Mouse (Mus musculus) stomach, postnatal 0 days (tissue): ENCODE results near the gene Yipf1. TPM values are rescaled to one million over a fixed set of nuclear protein-coding genes. Genes with fewer than 3 reads are reported as not detected.

ENCODE experiments used
- ATAC-seq: fragments of 200-750 bp; cut with Nextera tagmentation; 2 replicates; pipeline ENCODE4 v1.8.0; 2017; ENCODE audit not compliant: low FRiP score, low TSS enrichment
- DNase-seq: peaks from one replicate; pipeline ENCODE4 v3.0.0-alpha.2; 2016; ENCODE audit warnings: low spot score
- H3K27ac ChIP-seq: fragments of 300-500 bp; sonication (generic); replicated peaks from 2 replicates; pipeline ENCODE4 v1.5.1; 2014; ENCODE audit warnings: mild to moderate bottlenecking, control low read depth
- H3K27me3 ChIP-seq: fragments of 300-500 bp; sonication (generic); 2 replicates; pipeline ENCODE4 v1.6.1; 2014; ENCODE audit warnings: low read length; ENCODE audit not compliant: control insufficient read depth, insufficient read depth
- H3K36me3 ChIP-seq: fragments of 300-500 bp; sonication (generic); 2 replicates; pipeline ENCODE4 v1.6.1; 2014; ENCODE audit warnings: low read length, mixed read lengths; ENCODE audit not compliant: control insufficient read depth, insufficient read depth
- H3K4me1 ChIP-seq: fragments of 300-500 bp; sonication (generic); replicated peaks from 2 replicates; pipeline ENCODE4 v1.6.1; 2014; ENCODE audit warnings: antibody characterized with exemption; ENCODE audit not compliant: control insufficient read depth, insufficient read depth
- H3K4me2 ChIP-seq: fragments of 300-500 bp; sonication (generic); replicated peaks from 2 replicates; pipeline ENCODE4 v1.6.1; 2014; ENCODE audit warnings: low read depth, mild to moderate bottlenecking, control low read depth, moderate library complexity
- H3K4me3 ChIP-seq: fragments of 300-500 bp; sonication (generic); 2 replicates; pipeline ENCODE4 v1.5.1; 2014; ENCODE audit warnings: low read depth, low read length, control low read depth
- H3K9ac ChIP-seq: fragments of 300-500 bp; sonication (generic); 2 replicates; pipeline ENCODE4 v1.6.1; 2014; ENCODE audit warnings: mild to moderate bottlenecking, low read length, control low read depth, mixed read lengths
- H3K9me3 ChIP-seq: fragments of 300-500 bp; sonication (generic); 2 replicates; pipeline ENCODE4 v1.6.1; 2016; ENCODE audit warnings: low read length; ENCODE audit not compliant: control insufficient read depth
- CTCF ChIP-seq: IDR thresholded peaks from 2 replicates; pipeline ENCODE4 v1.5.1; 2016; ENCODE audit warnings: antibody characterized with exemption, low read depth, mild to moderate bottlenecking, moderate library complexity
- EP300 ChIP-seq: optimal IDR thresholded peaks from 2 replicates; pipeline ENCODE3; 2016; ENCODE audit warnings: antibody characterized with exemption
- WGBS: fragments of 180-500 bp; shearing (Covaris S2); extraction: QIAGEN DNeasy Blood & Tissue Kit; methylation state at CpG from one replicate; pipeline ENCODE4 v1.1.7; 2014; 5-methylcytosine and 5-hydroxymethylcytosine counted together
- polyA plus RNA-seq: library from polyadenylated mRNA; unstranded; fragments of >200 nt; fragmentation: Nextera tagmentation; extraction: Ambion mirVana; gene quantifications from 2 replicates; pipeline ENCODE4 v1.2.1, GENCODE M21; 2015

Yipf1 gene
- 67.9 and 68.8 TPM in 2 replicates for polyA plus RNA-seq

GRCm38 (mm10) chr4:107313690-107314478, at the start of gene Yipf1:
Yipf1 (plus strand) TSS chr4:107314363.
- Histone ChIP-seq H3K36me3 (peaks cover 3% of the 10 kb centered on the region; the same call in 1 of the 2 replicates), H3K27ac (peak within 1 kb of the TSS; percentile 63), H3K27me3 (no peaks in the 10 kb centered on the region), H3K4me2 (peak within 1 kb of the TSS; percentile 78), H3K4me1 (0 out of 2 replicates have a peak, but pooled peaks cover 3% of the 10 kb centered on the region), H3K4me3 (peak within 1 kb of the TSS; percentile 65), H3K9me3 (no peaks in the 10 kb centered on the region), H3K9ac (peak within 1 kb of the TSS; percentile 64)
- under 1% methylated on average over 29 of the region's 29 CpGs for WGBS
- ATAC-seq (peak; percentile 92), DNase-seq (peak; percentile 92)
- TF ChIP-seq EP300 (no peak), CTCF (peak; percentile 62)

- H3K9ac ChIP-seq: no peak overlapping the region
Observed at GRCm38 (mm10) chr4:107273683-107274082, 40.5 kb upstream of the Yipf1 start.

DNA sequence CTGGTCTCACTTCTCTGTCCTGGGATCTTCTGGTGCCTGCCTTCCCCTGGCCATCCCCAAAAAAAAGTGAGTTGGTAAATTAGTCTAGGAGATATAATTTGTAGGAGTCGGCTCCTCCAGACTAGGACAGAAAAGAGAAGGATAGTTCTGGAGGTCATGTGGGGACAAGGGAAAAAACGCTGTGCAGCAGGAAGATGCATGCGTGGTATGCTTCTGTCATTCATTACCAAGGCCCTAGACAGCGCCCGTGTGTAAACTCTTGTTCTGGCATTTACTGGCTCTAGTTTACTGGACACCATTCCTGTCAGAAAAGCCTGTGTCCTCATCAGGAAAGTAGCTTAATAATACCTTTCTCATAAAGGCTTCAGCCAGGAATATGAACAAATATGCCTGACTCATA, 39.7 kb upstream of the Yipf1 start:
- Histone ChIP-seq H3K4me3 (no peak overlapping the region), H3K27ac (no peak overlapping the region), H3K27me3 (no peaks in the 10 kb centered on the region), H3K4me2 (no peak overlapping the region), H3K9me3 (no peaks in the 10 kb centered on the region), H3K4me1 (no peaks in the 10 kb centered on the region), H3K36me3 (no peaks in the 10 kb centered on the region), H3K9ac (no peak overlapping the region)
- no peak for DNase-seq
- ATAC-seq: no peak
- WGBS: 61% methylated on average over 5 of the region's 5 CpGs
- TF ChIP-seq EP300 (no peak), CTCF (no peak)

More at GRCm38 (mm10) chr4:107273683-107274082, 40.5 kb upstream of the Yipf1 start:
- no peaks in the 10 kb centered on the region for H3K36me3 ChIP-seq
- 73% methylated on average over 4 of the region's 4 CpGs for WGBS
- H3K27ac ChIP-seq: no peak overlapping the region
- DNase-seq (no peak), ATAC-seq (no peak)
- no peak for TF ChIP-seq CTCF
- no peak for TF ChIP-seq EP300
- H3K27me3 ChIP-seq: no peaks in the 10 kb centered on the region
- H3K9me3 ChIP-seq: no peaks in the 10 kb centered on the region
- H3K4me2 ChIP-seq: no peak overlapping the region
- H3K4me3 ChIP-seq: no peak overlapping the region
- H3K4me1 ChIP-seq: no peaks in the 10 kb centered on the region

- no peaks in the 10 kb centered on the region for H3K4me1 ChIP-seq
- DNase-seq: no peak
- no peak overlapping the region for H3K4me2 ChIP-seq
- H3K9ac ChIP-seq: no peak overlapping the region
- whole genome bisulfite sequencing: 44% methylated on average over 8 of the region's 8 CpGs
- H3K27ac ChIP-seq: no peak overlapping the region
- no peak for ATAC-seq
- TF ChIP-seq EP300 (no peak), CTCF (no peak)
- H3K4me3 ChIP-seq: no peak overlapping the region
- no peaks in the 10 kb centered on the region for H3K36me3 ChIP-seq
- H3K27me3 ChIP-seq: no peaks in the 10 kb centered on the region
- no peaks in the 10 kb centered on the region for H3K9me3 ChIP-seq
Observed at GRCm38 (mm10) chr4:107278188-107278707, 35.9 kb upstream of the Yipf1 start.

- TF ChIP-seq EP300: no peak
- WGBS: 83% methylated on average over 7 of the region's 7 CpGs
- Histone ChIP-seq H3K36me3 (no peaks in the 10 kb centered on the region), H3K4me1 (no peaks in the 10 kb centered on the region), H3K4me2 (no peak overlapping the region), H3K27ac (no peak overlapping the region), H3K4me3 (no peak overlapping the region), H3K9ac (no peak overlapping the region), H3K27me3 (no peaks in the 10 kb centered on the region), H3K9me3 (no peaks in the 10 kb centered on the region)
- ATAC-seq (no peak), DNase-seq (no peak)
Observed at GRCm38 (mm10) chr4:107280843-107281475, 33.2 kb upstream of the Yipf1 start.
